Mouse (Mus musculus) thymus, adult 18-20 months (tissue): ENCODE results near the gene Jkamp.
A peak's percentile ranks its signal among the peaks of the same experiment; 100 is the strongest.
"Not testable (repeated sequence)": the region's sequence is repeated elsewhere in the genome, so short reads cannot be mapped to it uniquely, and the experiment has no call there.

Experiments used
- DNase-seq, 2 experiments: peaks; one replicate each; pipeline ENCODE4 v3.0.0; 2022; ENCODE audit warnings: mixed read lengths in 2 of 2

Jkamp gene

DNA sequence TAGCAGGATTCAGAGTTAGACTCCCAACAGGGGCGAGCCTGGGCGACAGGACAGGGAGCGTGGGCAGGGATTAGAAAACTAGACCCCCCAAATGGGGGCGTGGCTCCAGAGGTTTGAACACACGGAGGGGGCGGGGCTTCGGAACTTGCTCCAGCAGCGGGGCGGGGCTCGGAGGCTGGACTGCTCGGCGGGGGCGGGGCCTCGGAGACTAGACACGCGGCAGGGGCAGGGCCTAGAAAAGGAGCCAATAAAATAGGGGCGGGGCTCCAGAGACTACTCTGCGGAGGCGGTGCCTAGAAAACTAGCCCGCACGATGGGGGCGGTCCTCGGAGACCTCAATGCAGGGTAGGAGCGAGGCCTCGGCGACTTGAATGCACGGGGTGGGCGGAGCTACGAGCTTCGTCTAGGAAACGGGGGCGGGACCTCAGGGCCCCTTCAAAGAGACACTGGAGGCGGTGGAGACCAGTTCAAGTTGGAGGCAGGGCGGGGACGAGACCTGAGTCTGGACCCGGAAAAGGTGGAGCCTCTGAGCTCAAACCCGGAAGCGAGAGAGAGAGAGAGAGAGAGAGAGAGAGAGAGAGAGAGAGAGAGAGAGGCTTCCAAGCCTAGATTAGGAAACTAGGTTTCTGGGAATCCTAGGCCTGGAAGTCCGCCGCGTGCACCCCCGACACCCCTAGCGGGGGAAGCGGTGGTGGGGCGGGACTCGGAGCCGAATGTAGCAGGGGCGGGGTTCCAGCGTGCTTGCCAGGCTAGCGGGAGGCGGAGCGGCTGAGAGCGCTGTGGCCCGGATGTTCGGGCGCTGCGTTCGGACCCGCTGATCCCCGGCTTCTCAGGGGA lies at the start of gene Jkamp, which contains the start of gene L3hypdh:
TSS of gene Jkamp (plus strand) at position 261 of the 837 bp plus-strand sequence.
TSS of gene L3hypdh (minus strand) at position 111 of the 837 bp plus-strand sequence.
- peak; percentile 99 for DNase-seq

DNA sequence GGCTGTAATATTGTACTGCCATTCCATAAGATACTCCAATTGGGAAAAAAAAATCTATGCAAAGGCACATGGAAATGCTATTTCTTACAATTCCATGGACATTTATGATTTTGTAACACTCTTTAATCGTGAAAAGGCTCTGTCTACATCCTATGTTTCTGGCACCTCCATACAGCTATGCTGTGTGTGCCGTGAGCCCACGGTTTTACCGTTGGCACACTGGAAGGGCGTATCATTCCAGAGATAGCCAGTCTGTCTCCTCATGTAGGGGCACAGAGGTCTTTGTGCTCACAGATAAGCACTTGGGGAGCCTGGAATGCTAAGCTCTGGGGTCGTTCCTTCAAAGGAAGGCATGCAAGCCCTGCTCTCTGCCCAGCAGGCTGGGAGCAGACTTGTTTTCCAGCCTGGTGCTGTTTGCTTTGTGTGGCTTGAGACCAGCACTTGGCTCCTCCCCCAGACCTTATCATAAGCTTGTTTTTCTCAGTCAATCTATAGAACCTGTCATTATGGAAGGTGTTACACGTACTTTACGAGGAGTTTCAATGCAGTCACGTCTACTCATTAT lies 49.2 kb upstream of the Jkamp start:
- no peak for DNase-seq

DNA sequence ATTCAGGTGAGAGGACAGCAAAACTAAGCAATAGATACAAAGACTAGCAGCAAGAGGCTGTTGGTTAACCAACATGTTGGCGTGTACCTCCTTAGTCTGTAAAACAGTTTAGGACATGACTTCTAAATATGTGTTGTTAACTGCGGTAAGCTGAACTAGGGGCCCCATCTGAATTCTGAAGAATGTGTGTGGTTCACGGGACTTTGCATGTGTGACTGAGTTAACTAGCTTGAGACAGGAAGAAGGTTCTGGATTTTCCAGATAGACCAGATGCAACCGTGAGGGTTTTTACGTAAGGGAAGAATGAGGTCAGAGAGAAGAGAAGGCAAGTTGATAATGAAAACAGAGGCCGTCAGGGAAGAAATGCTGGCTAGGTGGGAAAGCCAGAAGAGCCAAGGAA lies 48.3 kb upstream of the Jkamp start:
- DNase-seq: no peak

DNA sequence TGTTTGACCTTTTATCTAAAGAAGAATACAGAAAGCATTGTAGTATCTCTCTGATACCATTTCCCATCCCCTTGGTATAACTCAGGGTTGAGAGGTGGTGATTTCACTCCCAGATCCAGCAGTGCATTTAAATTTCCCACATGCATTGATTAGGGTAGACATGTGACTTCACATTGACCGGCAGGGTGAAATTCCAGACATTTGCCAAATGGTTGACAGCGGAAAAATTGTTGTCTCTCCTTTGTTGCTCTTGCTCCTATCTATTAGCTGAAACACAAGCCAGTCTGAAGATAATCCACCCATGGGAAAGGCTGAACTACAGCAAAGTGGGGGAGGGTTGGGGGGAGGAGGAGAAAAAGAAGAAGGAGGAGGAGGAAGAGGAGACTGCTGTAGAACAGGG lies 46.5 kb upstream of the Jkamp start:
- DNase-seq: no peak

DNA sequence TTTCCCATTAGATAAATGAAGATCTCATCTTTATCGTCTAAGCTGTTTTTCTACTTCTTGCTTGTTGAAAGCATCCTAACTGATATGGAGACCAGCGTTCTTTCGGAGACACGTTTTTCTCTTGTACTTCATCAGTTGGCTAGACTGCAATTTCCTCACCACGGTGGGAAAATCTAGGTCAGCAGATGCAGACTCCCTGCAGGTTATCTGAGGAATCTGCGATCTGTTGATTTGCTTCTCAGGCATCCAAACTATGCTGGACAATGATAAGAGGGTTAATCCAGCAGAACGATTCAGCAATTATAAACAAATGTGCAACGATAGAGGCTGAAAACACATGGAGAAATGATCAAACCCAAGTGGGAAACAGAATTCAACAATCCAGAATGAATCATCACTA lies 45.9 kb upstream of the Jkamp start:
- no peak for DNase-seq

DNA sequence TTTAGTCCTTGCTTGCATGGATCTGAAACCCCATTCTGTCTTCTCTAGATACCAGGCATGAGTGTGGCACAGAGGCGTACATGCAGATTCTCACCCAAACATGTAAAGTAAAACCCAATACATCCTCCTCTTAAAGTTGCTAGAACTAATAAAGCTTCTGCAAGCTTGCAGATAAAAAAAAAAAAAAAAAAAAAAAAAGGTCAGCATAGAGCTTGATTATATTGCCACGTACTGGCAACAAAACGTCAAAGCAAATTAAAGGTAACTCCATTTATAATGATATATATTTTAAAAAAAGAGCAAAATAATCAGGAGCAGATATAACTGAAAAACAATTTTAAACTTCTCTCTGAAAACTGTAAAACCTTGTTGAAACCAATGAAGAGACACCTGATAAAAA lies 44.2 kb upstream of the Jkamp start:
- DNase-seq: no peak

DNA sequence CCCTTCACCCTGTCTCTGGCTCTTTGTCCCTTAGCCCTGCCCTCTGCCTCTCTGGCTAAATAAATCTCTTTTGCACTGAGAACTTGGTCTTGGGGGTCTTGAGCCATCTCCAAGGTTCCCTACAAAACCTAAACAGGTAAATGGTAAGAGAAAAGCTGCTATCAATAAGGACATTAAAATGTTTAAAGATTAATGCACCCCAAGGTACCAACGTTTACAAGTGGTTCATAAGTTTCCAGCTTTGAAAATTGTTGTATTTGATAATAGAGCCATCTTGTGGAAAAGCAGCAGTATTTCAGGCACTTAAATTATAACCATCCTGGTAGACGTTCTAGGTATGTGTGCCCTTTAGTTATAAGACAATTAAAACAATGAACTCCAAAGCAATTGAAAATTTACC lies 37.9 kb upstream of the Jkamp start:
- no peak for DNase-seq

DNA sequence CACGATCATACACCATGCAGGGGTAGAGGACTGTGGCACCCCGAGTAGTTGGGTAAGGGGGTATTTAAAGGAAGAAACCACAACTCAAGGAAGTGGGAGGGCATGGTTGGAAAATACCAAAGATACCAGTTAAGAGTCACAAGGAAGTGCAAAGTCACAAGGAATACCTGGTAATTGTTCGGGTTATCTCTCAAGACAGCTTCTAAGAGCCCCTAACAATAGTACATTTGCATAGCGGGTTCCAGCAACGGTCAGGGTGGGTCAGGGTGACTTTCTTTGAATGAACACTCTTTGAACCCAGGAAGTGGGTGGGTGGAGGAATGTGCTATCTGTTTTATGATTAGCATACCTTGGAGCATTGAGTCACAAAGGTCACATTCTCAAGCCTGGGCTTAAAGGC lies 35.2 kb upstream of the Jkamp start:
- not testable (repeated sequence) for DNase-seq

DNA sequence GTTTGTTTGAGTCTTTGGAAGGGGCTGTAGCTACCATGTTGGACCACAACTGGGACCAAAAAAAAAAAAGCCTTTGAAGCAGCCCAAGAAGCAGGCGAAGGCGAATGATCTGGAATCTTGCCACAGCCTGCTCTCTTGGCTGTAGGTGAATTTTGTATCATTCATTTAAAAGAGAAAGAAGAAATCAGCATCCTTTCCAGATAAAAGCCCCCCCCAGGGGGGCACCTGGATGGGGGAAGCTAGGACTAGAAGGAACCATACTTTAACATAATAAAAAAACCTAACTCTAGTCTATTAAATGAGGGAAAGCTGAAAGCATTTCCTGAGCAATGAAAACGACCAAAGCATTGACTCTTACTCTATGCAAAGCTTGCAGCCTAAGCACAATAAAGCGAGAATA lies 34.6 kb upstream of the Jkamp start:
- DNase-seq: no peak

DNA sequence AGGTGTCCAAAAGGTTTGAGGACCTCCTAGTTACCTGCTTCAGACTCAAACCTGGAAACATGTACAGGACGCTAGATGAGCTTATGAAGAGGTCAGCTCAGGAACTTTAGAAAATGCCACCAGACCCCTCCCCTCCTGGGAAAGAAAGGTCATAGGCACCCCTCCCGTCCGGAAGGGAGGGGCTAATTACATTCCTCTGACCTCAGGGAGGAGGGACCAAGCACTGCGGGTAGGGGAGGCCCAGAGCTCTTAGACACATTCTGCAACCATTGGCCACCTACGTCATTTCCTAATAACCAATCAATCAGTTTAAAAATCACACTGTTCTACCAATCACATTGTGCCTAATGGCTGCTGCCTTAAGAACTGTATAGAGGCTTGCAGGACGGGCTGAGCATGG lies 32.8 kb upstream of the Jkamp start:
- no peak for DNase-seq

DNA sequence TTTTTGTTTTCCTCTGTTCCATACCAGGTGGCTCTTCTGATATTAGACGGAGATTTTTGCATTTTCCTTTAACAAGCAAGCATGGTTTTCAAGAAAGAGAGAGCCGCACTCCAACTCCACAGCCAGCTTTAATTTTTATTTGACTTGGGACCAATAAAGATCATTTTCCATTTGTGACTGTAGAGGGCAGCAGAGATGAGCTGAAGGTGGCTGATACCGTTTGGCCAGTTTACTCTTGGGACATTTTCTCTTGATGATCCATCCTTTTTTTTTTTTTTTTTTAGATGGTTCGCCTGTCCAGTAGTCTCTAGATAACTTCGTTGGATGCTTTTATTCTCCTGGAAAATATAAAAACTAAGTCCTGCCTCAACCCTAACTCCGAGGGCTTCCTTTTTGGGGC lies 32.1 kb upstream of the Jkamp start:
- DNase-seq: no peak

DNA sequence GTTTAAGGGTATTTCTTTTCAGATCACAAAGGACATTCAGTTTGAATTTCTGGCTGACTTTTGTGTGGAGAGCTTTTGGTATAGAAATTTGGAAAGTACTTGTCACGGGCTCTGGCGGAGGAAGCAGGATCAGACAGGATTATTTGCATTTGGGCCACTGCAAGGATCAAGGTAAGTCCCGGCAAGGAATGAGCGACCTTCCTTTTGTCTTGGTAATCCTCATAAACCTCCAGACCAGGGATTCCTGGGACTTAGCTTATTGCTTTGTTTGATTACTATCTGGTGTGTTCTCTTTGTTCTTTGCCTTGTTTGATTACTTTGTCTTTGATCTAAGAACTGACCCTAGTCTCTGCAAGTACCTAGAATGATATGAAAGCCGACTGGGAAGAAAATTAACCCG lies 31.5 kb upstream of the Jkamp start:
- DNase-seq: no peak

DNA sequence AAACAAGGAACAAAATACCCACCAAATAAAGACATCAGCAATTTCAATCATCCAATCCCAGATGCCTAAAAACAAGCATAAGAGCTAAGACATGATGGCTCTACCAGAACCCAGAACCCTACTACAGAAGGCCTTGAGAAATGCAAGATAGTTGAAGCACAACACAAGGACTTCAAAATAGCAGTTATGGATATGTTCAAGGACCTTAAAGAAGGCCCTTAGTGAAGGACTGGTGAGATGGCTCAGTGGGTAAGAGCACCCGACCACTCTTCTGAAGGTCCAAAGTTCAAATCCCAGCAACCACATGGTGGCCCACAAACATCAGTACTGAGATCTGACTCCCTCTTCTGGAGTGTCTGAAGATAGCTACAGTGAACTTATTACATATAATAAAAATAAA lies 27.6 kb upstream of the Jkamp start:
- DNase-seq: no peak

DNA sequence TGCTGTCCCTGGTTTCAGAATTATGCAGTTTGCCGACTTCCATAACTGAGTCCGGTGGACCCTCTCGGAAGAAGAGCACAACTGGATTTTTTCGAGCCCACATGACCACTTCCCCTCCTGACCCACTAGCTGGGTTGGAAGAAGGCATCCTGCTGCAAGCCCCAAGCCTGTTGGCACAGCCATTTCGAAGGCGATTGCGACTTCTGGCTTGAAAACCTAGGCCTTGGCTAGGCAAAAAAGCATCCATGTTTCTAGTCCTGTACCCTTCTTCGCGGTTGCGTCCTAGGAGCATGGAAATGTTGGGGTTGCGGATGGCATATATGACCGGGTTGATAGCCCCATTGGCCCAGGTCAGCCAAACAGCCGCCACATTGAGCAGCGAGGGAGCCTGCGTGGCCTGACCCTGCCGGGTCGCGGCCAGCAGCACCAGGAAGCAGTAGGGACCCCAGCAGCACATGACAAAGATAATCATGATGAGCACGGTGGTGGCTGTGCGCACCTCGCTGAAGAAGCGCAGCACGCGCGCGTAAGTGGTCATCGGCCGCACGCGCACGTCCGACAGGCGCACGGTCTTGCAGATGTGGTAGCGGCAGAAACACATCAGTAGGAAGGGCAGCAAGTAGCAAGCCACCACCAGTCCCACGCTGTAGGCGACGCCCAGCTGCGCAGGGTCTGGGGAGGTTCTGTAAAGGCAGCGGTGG lies 15.6 kb upstream of the Jkamp start:
- no peak for DNase-seq

DNA sequence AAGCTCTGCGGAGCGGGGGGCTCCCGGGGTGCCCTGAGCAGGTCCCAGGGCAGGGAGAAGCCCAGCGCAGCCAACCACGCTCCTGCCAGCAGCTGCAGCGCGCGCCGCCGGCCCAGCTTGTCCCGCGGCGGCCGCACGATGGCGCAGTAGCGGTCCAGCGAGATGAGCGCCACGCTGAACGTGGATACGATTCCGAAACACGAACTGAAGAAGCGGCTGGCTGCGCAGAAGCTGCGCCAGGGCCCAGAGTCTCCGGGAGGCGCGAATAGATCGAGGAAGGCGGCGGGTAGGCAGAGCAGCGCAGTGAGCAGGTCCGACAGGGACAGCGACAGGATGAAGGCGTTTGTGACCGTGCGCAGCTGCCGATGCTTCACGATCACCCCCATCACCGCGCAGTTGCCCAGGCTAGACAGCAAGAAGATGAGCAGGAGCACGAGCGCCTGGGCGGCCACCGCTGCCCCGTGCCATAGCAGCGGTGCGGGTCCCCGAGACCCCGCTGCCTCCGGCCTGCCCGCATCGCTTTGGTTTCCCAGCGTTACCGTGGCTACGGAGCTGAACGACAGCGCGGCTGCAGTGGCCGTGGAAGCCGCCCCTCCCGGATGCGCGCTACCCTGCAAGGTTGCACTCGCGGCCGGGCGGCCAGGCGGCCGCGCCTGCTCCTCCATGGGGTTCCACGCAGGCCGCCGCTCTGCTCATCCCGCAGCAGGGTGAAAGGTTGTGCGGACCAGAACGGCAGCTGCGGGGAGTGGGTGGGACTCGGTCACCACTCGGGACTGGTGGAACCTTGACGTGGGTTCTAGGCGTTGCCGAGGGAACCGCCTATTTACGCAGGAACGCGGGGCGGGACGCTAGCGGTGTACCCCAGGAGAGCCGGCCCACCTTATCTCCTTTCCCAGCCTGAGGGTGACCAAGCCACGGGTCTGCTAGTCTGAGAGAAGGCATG lies 14.8 kb upstream of the Jkamp start, which contains the start of gene Gpr135:
TSS of gene Gpr135 (minus strand) at position 799 of the 943 bp plus-strand sequence.
- peak; percentile 30 to 49 for DNase-seq

DNA sequence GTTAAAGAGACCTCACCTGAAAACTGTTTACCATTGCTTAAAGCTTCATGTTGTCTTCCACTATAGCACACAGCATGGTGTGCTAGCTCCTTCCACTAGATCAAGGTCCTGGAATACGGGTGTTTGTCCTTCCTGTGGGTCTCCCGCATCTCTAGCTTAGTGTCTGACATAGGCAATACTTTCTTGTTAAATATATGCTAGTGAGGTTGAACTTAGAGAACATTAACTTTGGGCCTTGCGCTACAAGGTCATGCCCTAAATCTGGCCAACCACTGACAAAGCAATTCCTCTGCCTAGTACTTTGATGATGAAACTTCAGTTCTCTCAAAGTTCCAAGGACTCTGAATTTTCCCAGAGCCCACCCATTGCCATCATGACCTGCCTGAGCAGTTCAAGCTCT lies 7.1 kb upstream of the Jkamp start:
- no peak for DNase-seq

DNA sequence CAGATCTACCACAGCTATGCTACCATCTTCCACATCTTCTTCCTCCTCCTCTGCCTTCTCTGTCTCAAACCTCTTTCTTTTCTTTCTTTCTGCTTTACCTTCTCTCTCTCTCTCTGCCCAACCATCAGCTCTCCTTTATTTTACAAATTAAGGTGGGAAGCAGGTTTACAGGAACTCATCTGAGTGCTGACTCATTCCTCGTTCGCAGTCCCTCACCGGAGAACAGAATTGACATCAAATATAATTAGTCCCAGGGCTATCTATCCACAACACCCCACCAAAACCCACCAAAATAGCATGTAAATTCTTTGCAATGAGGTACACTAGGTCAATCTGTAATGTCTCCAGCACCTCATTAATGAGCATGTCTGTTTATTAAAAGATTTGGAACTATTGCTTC lies 3.4 kb upstream of the Jkamp start:
- no peak for DNase-seq

DNA sequence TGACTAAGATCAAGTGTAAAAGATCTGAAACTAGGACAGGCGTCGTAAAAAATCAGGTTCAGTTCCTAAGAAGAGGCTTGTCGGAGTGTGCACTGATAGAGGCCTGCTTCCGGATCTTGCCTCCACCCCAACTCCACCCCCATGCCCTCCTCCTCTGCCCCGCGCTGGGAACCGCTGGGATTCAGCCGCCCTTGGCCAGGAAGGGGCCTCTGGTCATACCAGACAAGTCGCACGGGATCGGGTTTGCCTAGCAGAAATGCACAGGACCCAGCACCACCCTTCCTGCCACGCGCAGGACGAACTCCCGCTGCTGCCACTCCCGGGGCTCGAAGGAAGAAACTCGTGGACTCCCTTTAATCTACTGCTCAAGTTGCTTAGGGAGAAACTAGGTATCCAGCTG lies 3.0 kb upstream of the Jkamp start:
- DNase-seq: no peak

DNA sequence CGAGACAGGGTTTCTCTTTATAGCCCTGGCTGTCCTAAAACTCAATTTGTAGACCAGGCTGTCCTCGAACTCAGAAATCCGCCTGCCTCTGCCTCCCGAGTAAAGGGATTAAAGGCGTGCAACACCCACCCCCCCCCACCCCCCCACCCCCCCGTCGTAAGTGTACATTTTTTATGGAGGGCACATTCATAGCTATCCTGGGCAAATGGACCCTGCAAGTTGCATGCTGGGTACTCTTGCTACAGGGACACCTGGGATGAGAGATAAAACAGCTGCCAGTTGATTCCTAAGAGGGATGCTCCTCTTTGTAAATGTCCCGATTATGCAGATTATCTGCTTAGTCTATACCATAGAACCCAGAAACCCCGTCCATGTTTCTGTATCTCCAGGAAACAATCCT lies 2.1 kb upstream of the Jkamp start:
- no peak for DNase-seq

DNA sequence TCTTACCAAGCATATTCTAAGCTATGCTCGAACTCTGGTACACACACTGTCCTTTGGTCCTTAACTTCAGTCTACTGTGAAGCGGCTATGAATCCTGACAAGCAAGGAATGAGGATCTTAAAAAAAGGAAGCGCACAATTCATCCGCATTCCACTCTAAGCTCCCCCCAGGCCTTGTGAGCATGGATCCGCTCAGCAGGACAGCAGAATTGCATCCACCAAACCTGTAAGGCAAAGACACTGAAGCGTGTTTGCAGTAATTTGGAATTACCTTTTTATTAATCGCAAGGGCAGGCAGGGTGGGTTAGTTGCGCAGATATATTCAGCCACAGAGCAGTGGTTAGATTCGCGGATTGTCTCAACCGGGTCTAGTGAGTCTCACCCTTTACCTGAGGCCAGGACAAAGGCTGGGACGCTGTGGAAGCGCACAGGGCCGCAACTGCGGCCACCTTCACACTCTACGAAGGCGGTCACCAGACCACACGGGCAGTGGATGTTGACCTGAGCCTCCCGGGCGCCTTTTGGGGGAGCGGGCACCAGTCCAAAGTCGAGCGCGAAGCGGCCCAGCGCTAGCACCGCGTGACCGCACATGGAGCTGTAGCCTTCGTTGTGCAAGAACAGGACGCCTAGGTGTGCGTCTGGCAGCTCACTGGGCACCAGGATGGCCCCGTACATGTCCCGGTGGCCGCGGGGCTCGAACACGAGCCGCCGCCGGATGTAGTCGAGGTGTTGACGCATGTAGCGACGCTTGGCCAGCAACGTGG lies 947 bp upstream of the Jkamp start:
- no peak for DNase-seq

DNA sequence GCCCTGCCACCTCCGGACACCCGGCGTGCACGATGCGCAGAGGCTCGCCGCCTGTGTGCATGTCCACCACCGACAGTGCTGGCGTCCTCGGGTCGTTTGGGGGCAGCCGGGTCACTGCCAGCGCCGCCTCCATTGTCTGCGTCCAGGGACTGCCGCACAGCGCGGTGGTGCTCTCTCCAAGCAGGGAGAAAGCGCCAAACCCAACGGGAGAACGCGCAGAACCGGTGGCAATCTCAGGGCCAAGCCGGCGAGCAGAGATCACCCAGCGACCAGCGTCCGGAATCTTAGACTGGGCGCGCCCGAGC lies 413 bp upstream of the Jkamp start:
- no peak for DNase-seq

DNA sequence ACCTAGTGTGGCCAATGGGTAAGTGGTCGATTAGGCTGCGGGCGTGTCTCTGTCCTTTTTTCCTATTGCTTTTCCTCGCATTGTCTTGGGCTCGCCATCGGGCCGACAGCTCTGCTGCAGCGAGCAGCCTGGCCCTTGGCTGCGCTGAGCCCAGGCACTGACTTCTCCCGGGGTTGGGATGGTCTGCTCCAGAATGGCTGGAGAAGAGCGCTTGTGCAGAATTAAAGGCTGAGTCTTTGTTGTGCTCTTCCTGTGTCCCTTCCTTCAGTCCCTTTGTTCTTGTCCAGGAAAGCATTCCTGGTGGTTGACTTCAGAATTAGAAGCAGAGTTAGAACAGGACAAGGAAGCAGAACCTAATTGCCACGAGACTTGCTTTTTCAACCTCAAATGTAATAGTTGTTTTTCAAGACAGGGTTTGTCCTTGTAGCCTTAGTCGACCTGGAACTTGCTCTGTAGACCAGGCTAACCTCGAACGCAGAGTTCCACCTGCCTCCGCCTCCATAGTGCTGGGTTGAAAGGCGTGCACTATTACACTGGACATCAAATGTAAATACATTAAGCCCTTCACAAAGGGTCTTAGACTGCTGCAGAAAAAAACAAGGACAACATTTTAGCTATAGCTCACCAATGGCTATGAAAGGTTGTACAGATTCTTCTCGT lies 907 bp downstream of the Jkamp start:
- no peak for DNase-seq
